Mouse (Mus musculus): ENCODE results near the gene Trim9. TPM values are rescaled to one million over a fixed set of nuclear protein-coding genes. Genes with fewer than 3 reads are reported as not detected.

The Trim9 gene
- total and polyA plus RNA-seq, 2 experiments from 2014 or later = 0.66 to 0.80 TPM

DNA sequence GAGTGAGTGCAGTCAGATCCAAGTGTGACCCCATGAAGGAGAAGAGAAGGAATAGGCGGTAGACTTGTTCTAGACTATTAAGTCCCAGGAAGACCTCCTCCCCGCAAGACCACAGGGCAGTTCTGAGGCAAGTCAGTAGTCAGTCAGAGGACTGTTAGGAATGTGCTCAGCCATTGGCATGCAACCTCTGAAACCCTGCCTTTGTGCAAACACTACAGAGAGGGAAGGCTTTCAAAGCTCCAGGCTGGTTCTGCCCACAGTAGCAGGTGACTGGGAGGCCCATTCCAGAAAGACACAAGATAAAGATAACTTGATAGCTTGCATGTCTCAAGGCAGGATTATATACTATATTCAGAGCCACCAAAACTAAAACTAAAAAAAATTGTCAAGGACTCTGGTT, 116.1 kb downstream of the Trim9 start, which contains the start of gene Pygl:
Pygl (minus strand) TSS at position 195 of the 400 bp plus-strand sequence.
- H3K27ac ChIP-seq (ENCODE audit: low read depth) = no peak within 1 kb of the TSS
- no peaks in the 10 kb centered on the region for H3K27me3 ChIP-seq (ENCODE audit: control insufficient read depth, insufficient read depth, low read length)
- 64% methylated on average over 2 of the region's 2 CpGs for WGBS
- H3K9me3 ChIP-seq (replicated peaks; ENCODE audit: control insufficient read depth, low read length) = no peaks in the 10 kb centered on the region
- no peaks in the 10 kb centered on the region for H3K36me3 ChIP-seq (replicated peaks; ENCODE audit: control insufficient read depth, insufficient read depth, low read length)
- peaks cover 28% of the 10 kb centered on the region for H3K4me1 ChIP-seq (ENCODE audit: control insufficient read depth, insufficient read depth)
- H3K4me2 ChIP-seq (ENCODE audit: low read depth, low read length) = no peak within 1 kb of the TSS
- H3K4me3 ChIP-seq (ENCODE audit: low read depth, low read length) = no peak within 1 kb of the TSS
- no peak for DNase-seq (ENCODE audit: low spot score)
- TF ChIP-seq EP300 (IDR thresholded peaks at IDR 0.05; ENCODE audit: low read depth) = no peak
- TF ChIP-seq CTCF (IDR thresholded peaks at IDR 0.05; ENCODE audit: low read depth) = no peak
- no peak for ATAC-seq (ENCODE audit: insufficient read depth, low read depth)
- no peak within 1 kb of the TSS for H3K9ac ChIP-seq (replicated peaks; ENCODE audit: low read depth, low read length)

GRCm38 (mm10) chr12:70228155-70228554, 119.3 kb downstream of the Trim9 start:
- 71% methylated on average over 11 of the region's 11 CpGs for WGBS
- Histone ChIP-seq H3K27me3 (ENCODE audit: control insufficient read depth, insufficient read depth, low read length) (no peaks in the 10 kb centered on the region), H3K4me1 (ENCODE audit: control insufficient read depth, insufficient read depth) (peaks cover 25% of the 10 kb centered on the region), H3K4me3 (ENCODE audit: low read depth, low read length) (peak overlapping the region; percentile 51), H3K9me3 (replicated peaks; ENCODE audit: control insufficient read depth, low read length) (no peaks in the 10 kb centered on the region), H3K27ac (ENCODE audit: low read depth) (peak overlapping the region; percentile 71), H3K4me2 (ENCODE audit: low read depth, low read length) (peak overlapping the region; percentile 73), H3K36me3 (replicated peaks; ENCODE audit: control insufficient read depth, insufficient read depth, low read length) (no peaks in the 10 kb centered on the region), H3K9ac (replicated peaks; ENCODE audit: low read depth, low read length) (peak overlapping the region; percentile 30; the same call in 1 of the 2 replicates)
- no peak for DNase-seq (ENCODE audit: low spot score)
- ATAC-seq (ENCODE audit: insufficient read depth, low read depth) = no peak
- TF ChIP-seq CTCF (IDR thresholded peaks at IDR 0.05; ENCODE audit: low read depth) (no peak), EP300 (IDR thresholded peaks at IDR 0.05; ENCODE audit: low read depth) (no peak)

DNA sequence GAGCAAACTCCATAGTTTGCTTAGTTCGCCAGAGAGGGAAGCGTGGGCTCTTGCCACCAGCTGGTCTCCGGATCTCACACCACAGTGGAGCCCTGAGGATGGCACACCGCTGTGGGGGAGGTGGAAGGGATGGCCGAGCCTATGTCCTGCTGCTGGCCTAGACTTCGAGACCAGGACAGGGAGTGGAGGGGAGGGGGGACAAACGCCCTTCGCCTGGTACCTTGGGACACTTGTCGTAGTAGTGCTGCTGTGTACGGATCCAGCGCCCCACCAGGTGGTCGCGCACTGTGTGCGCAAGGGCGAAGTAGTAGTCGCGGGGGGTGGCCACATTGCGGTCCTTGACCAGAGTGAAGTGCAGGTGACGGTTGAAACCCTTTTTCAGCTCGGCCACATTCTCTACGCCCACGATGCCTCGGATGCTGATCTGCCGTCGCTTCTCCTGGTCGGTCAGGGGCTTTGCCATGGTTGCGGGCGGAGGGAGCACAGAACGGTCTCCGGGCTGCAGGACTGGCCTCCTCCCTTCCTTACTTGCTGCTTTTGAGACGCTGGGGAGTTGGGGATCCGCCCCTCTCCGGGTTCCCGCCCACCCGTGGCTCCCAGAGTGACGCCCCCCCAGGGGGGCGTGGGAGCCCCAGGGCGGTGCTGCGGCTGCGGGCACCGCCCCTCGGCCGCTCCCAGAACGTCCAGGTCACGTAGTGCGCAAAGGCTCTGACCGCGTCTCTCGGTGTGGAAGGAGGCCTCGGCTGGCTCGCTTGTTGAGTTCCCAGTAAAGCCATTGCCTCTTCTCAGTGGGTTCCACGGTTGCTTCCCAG, 120.1 kb downstream of the Trim9 start:
- 0 out of 2 replicates have a peak, but pooled peaks have one; percentile 13 for TF ChIP-seq CTCF (IDR thresholded peaks at IDR 0.05; ENCODE audit: low read depth)
- no peak for TF ChIP-seq EP300 (IDR thresholded peaks at IDR 0.05; ENCODE audit: low read depth)
- Histone ChIP-seq H3K27ac (ENCODE audit: low read depth) (peak overlapping the region; percentile 71), H3K4me2 (ENCODE audit: low read depth, low read length) (peak overlapping the region; percentile 73), H3K36me3 (replicated peaks; ENCODE audit: control insufficient read depth, insufficient read depth, low read length) (no peaks in the 10 kb centered on the region), H3K4me3 (ENCODE audit: low read depth, low read length) (peak overlapping the region; percentile 51), H3K9me3 (replicated peaks; ENCODE audit: control insufficient read depth, low read length) (no peaks in the 10 kb centered on the region), H3K4me1 (ENCODE audit: control insufficient read depth, insufficient read depth) (peaks cover 23% of the 10 kb centered on the region), H3K27me3 (ENCODE audit: control insufficient read depth, insufficient read depth, low read length) (no peaks in the 10 kb centered on the region), H3K9ac (replicated peaks; ENCODE audit: low read depth, low read length) (peak overlapping the region; percentile 30)
- DNase-seq (ENCODE audit: low spot score) (peak; percentile 86), ATAC-seq (ENCODE audit: insufficient read depth, low read depth) (peak; percentile 97)
- 1% methylated on average over 51 of the region's 52 CpGs for WGBS

DNA sequence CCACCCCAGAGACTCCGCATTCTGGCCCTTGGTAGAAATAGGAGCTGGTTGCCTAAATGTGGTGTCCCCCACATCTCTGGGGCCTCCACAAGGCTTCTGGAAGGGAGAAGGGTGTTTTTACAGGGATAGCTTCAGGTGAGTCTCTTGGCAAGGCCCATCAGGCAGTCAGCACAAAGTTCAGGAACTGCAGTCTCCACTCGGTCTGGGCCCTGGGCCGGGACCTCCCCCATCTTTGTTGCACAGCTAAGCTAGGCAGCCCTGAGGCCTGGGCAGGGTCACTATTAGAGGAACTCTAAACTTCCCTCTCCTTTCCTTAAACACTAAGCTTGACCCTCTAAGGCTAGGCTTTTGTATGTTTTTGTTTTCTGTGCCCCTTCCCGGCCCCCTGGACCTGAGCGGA, 120.8 kb downstream of the Trim9 start:
- Histone ChIP-seq H3K4me2 (ENCODE audit: low read depth, low read length) (peak overlapping the region; percentile 73), H3K9me3 (replicated peaks; ENCODE audit: control insufficient read depth, low read length) (no peaks in the 10 kb centered on the region), H3K36me3 (replicated peaks; ENCODE audit: control insufficient read depth, insufficient read depth, low read length) (no peaks in the 10 kb centered on the region; the same call in 1 of the 2 replicates), H3K4me1 (ENCODE audit: control insufficient read depth, insufficient read depth) (peaks cover 16% of the 10 kb centered on the region), H3K9ac (replicated peaks; ENCODE audit: low read depth, low read length) (peak overlapping the region; percentile 30), H3K27ac (ENCODE audit: low read depth) (peak overlapping the region; percentile 71), H3K27me3 (ENCODE audit: control insufficient read depth, insufficient read depth, low read length) (no peaks in the 10 kb centered on the region), H3K4me3 (ENCODE audit: low read depth, low read length) (peak overlapping the region; percentile 51)
- no peak for ATAC-seq (ENCODE audit: insufficient read depth, low read depth)
- DNase-seq (ENCODE audit: low spot score) = no peak
- 16% methylated on average over 5 of the region's 5 CpGs for WGBS
- TF ChIP-seq CTCF (IDR thresholded peaks at IDR 0.05; ENCODE audit: low read depth) (no peak), EP300 (IDR thresholded peaks at IDR 0.05; ENCODE audit: low read depth) (no peak)

DNA sequence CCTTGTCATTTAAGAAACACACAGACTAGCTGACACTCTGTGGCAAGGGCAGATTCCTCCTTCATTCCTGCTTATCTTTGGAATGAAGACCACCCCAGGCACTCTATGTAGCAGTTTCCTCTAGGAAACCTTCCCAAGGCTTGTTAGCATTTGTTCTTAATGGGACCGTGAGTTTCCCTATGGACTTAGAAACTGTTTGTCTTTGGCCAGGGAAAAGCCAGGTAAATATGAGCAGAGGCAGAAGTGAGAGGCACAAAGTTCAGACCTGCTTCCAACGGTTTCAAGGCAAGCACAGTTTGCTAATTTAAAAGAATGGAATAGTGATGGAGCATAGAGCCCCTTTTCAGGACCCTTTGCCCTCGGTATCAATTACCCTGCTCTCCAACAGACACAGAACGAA, 124.1 kb downstream of the Trim9 start:
- H3K36me3 ChIP-seq (replicated peaks; ENCODE audit: control insufficient read depth, insufficient read depth, low read length) = peaks cover 19% of the 10 kb centered on the region
- no peak for ATAC-seq (ENCODE audit: insufficient read depth, low read depth)
- no peak for DNase-seq (ENCODE audit: low spot score)
- no peaks in the 10 kb centered on the region for H3K9me3 ChIP-seq (replicated peaks; ENCODE audit: control insufficient read depth, low read length)
- no peak overlapping the region for H3K4me2 ChIP-seq (ENCODE audit: low read depth, low read length)
- no peak overlapping the region for H3K4me3 ChIP-seq (ENCODE audit: low read depth, low read length)
- WGBS = 47% methylated on average over 4 of the region's 4 CpGs
- TF ChIP-seq EP300 (IDR thresholded peaks at IDR 0.05; ENCODE audit: low read depth) (no peak), CTCF (IDR thresholded peaks at IDR 0.05; ENCODE audit: low read depth) (no peak)
- no peak overlapping the region for H3K9ac ChIP-seq (replicated peaks; ENCODE audit: low read depth, low read length)
- no peaks in the 10 kb centered on the region for H3K27me3 ChIP-seq (ENCODE audit: control insufficient read depth, insufficient read depth, low read length)
- no peak overlapping the region for H3K27ac ChIP-seq (ENCODE audit: low read depth)
- peaks cover 9% of the 10 kb centered on the region for H3K4me1 ChIP-seq (ENCODE audit: control insufficient read depth, insufficient read depth)
